Mouse (Mus musculus): ENCODE data around the gene Rab37. TPM values are rescaled to one million over a fixed set of nuclear protein-coding genes. Genes with fewer than 3 reads are reported as not detected.

Gene Rab37
- polyA plus RNA-seq (2012; fragmentation: generic; extraction: Trizol), result 0.02 TPM

DNA sequence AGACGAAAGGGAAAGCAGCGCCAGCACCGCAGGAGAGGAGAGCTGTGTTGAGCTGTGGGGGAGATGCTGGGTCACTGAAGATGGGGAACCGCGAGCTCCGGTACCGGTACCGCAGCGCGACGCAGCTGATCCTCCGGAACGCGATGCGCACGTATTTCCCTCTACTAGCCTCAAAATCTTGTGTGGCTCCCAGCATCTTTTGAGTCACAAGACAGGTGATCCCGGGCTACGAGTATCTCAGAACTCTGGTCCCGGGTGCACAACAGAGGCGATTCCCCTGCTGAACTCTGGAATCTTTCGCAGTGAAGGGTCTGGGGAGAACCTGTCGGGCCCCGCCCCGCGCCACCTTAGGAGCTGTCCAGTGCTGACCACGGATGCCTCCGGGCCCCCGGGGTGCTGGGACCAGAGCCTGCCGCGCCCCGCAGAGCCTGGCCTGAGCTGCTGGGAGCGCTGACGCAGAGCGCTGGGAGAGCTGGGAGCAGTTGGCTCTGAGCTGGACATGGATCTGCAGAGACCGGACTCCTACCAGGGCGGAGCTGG lies at the start of gene Rab37:
TSS of gene Rab37 (plus strand) at position 70 of the 540 bp plus-strand sequence.
- TF ChIP-seq MAX (IDR thresholded peaks at IDR 0.05; ENCODE audit: low read depth) (no peak), REST (IDR thresholded peaks at IDR 0.05; ENCODE audit: insufficient read depth, insufficient read length) (peak; percentile 53)
- no peak within 1 kb of the TSS for H3K4me2 ChIP-seq (ENCODE audit: low read depth)
- H3K36me3 ChIP-seq (ENCODE audit: control insufficient read depth, insufficient read depth), result no peaks in the 10 kb centered on the region
- H3K79me2 ChIP-seq (ENCODE audit: control insufficient read depth, insufficient read depth), result no peaks in the 10 kb centered on the region
- peaks cover 12% of the 10 kb centered on the region for H3K27me3 ChIP-seq (ENCODE audit: control insufficient read depth, insufficient read depth, insufficient read length)
- no peak within 1 kb of the TSS for H3ac ChIP-seq (ENCODE audit: control insufficient read depth, insufficient read length)
- H3K4me3 ChIP-seq, result no peak within 1 kb of the TSS

DNA sequence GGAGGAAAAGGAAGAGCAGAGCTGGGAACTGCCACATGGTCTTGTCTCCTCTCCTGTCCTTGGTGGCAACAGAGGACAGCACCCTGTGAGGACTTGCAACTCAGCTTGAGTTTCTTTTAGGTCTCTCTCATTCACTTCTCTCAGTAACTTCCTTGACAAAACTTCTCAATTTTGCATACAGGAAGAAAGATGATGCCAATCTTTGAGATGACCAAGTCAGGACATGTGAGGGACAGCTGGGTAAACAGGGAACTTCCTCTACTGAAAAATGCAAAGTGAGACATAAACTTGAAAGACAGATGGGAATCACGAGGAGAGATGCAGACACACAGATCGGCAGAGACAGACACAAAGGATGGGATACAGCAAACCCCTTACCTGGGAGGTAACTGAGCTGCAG lies 43.0 kb upstream of the Rab37 start, which contains the start of gene Cd300ld3:
TSS of gene Cd300ld3 (minus strand) at position 151 of the 400 bp plus-strand sequence.
- no peak for TF ChIP-seq TCF3 (IDR thresholded peaks at IDR 0.05; ENCODE audit: insufficient read length, low read depth)
- TF ChIP-seq E2F4 (IDR thresholded peaks at IDR 0.05; ENCODE audit: insufficient read depth), result no peak
- TF ChIP-seq REST (IDR thresholded peaks at IDR 0.05; ENCODE audit: insufficient read depth, insufficient read length), result no peak
- no peak for TF ChIP-seq SRF (IDR thresholded peaks at IDR 0.05; ENCODE audit: control insufficient read depth, insufficient read length, low read depth)
- no peak for TF ChIP-seq POLR2AphosphoS2 (IDR thresholded peaks at IDR 0.05; ENCODE audit: insufficient read length, low read depth)
- no peak for TF ChIP-seq MYOD1 (IDR thresholded peaks at IDR 0.05; ENCODE audit: control insufficient read depth in 1 of 3, insufficient read length in 2 of 3, low read depth in 2 of 3)
- TF ChIP-seq CEBPB (IDR thresholded peaks at IDR 0.05; ENCODE audit: insufficient read depth, poor library complexity, severe bottlenecking), result no peak
- TF ChIP-seq MAX (IDR thresholded peaks at IDR 0.05; ENCODE audit: low read depth), result no peak
- TF ChIP-seq TCF12 (IDR thresholded peaks at IDR 0.05; ENCODE audit: insufficient read depth, poor library complexity, severe bottlenecking), result no peak
- no peak for TF ChIP-seq USF1 (IDR thresholded peaks at IDR 0.05; ENCODE audit: low read depth)
- TF ChIP-seq POLR2A (IDR thresholded peaks at IDR 0.05; ENCODE audit: insufficient read length, low read depth), result no peak
- TF ChIP-seq MYOG (IDR thresholded peaks at IDR 0.05; ENCODE audit: control insufficient read depth in 1 of 3, insufficient read depth in 1 of 3, insufficient read length in 2 of 3, low read depth in 2 of 3), result no peak
- Histone ChIP-seq H3K4me2 (ENCODE audit: low read depth) (no peak within 1 kb of the TSS), H3K27me3 (ENCODE audit: control insufficient read depth, insufficient read depth, insufficient read length) (no peaks in the 10 kb centered on the region)

DNA sequence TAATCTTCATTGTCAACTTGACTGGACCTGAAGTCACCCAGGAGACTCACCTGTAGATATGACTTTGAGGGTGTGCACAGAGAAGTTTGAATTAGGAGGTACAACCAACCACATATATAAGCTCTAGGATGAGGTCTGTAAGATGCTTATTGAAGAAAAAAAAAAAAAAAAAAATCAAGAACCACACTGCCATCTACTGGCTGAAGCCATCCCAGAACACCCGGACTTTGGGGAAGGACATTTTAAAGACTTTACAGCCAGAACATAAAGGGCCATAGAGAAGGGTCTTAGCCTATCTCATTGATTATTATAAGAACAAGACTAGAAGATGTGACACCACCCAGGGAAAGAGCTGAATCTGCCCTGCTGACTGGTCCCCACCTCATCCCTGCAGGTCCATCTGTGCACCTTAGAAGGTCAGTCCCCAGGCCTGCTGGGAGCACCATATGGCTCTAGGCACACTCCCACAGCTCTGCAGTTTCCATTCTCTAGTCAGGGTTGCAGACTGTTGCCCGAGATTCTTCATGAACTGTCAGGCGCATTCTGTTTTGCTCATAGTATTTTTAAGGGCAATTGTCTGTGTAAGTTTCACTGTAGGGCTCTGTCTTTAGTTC lies 41.8 kb upstream of the Rab37 start:
- no peaks in the 10 kb centered on the region for H3K36me3 ChIP-seq (ENCODE audit: control insufficient read depth, insufficient read depth)
- no peaks in the 10 kb centered on the region for H3K27me3 ChIP-seq (ENCODE audit: control insufficient read depth, insufficient read depth, insufficient read length)
- H3ac ChIP-seq (ENCODE audit: control insufficient read depth, insufficient read length), result no peak overlapping the region
- H3K79me2 ChIP-seq (ENCODE audit: control insufficient read depth, insufficient read depth), result no peaks in the 10 kb centered on the region
- H3K4me2 ChIP-seq (ENCODE audit: low read depth), result no peak overlapping the region
- TF ChIP-seq SRF (IDR thresholded peaks at IDR 0.05; ENCODE audit: control insufficient read depth, insufficient read length, low read depth) (no peak), USF1 (IDR thresholded peaks at IDR 0.05; ENCODE audit: low read depth) (no peak), MAX (IDR thresholded peaks at IDR 0.05; ENCODE audit: low read depth) (no peak)
- H3K4me3 ChIP-seq, result no peak overlapping the region

More for the DNA sequence above, 43.0 kb upstream of the Rab37 start, which contains the start of gene Cd300ld3:
- no peak within 1 kb of the TSS for H3K4me3 ChIP-seq
- no peak within 1 kb of the TSS for H3ac ChIP-seq (ENCODE audit: control insufficient read depth, insufficient read length)
- H3K36me3 ChIP-seq (ENCODE audit: control insufficient read depth, insufficient read depth), result no peaks in the 10 kb centered on the region
- no peaks in the 10 kb centered on the region for H3K79me2 ChIP-seq (ENCODE audit: control insufficient read depth, insufficient read depth)

DNA sequence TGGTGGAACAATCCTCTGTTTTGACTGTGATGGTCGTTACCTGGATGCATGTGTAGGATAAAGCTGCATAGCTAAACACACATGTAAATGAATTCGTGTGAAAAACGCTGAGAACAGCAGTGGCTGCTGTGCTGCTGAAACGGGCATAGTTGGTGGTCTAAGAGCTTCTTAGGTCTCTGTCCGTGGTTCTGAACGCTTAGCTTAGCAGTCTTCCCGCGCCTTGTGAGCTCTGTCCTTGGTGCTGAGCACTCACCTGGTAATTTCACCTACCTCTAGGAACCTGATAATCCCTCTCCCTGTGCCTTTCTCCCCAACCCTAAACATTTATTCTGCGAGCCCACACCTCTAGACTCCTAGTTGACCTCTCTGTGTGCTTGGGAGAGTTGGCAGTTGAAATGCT lies 39.0 kb upstream of the Rab37 start:
- no peak overlapping the region for H3K4me2 ChIP-seq (ENCODE audit: low read depth)
- no peaks in the 10 kb centered on the region for H3K79me2 ChIP-seq (ENCODE audit: control insufficient read depth, insufficient read depth)
- H3K27me3 ChIP-seq (ENCODE audit: control insufficient read depth, insufficient read depth, insufficient read length), result no peaks in the 10 kb centered on the region
- no peak overlapping the region for H3K4me3 ChIP-seq
- no peaks in the 10 kb centered on the region for H3K36me3 ChIP-seq (ENCODE audit: control insufficient read depth, insufficient read depth)
- no peak overlapping the region for H3ac ChIP-seq (ENCODE audit: control insufficient read depth, insufficient read length)
- TF ChIP-seq REST (IDR thresholded peaks at IDR 0.05; ENCODE audit: insufficient read depth, insufficient read length) (peak; percentile 66), USF1 (IDR thresholded peaks at IDR 0.05; ENCODE audit: low read depth) (no peak), TCF3 (IDR thresholded peaks at IDR 0.05; ENCODE audit: insufficient read length, low read depth) (no peak)

DNA sequence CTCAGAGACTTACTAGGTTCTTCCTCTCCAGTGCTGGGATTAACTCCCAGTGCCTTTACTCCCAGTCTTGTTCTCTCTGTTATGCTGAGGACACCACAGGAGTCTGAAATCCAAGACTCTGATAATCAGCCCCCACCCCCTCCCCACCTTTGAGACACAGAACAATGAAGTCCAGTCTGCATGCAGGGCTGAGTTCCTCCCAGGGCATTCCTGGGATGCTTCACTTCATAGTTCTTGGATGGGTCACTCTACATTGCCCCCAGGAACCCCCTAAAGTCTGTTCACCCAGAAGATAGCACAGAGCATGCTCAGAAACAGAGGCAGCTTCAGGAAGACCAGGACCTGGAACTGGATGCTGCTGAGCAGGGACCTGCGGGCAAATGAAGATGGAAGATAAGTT lies 38.2 kb upstream of the Rab37 start:
- Histone ChIP-seq H3ac (ENCODE audit: control insufficient read depth, insufficient read length) (no peak overlapping the region), H3K36me3 (ENCODE audit: control insufficient read depth, insufficient read depth) (no peaks in the 10 kb centered on the region), H3K79me2 (ENCODE audit: control insufficient read depth, insufficient read depth) (no peaks in the 10 kb centered on the region), H3K4me3 (no peak overlapping the region), H3K27me3 (ENCODE audit: control insufficient read depth, insufficient read depth, insufficient read length) (no peaks in the 10 kb centered on the region), H3K4me2 (ENCODE audit: low read depth) (no peak overlapping the region)
- TF ChIP-seq TCF3 (IDR thresholded peaks at IDR 0.05; ENCODE audit: insufficient read length, low read depth) (no peak), MYOD1 (IDR thresholded peaks at IDR 0.05; ENCODE audit: control insufficient read depth in 1 of 3, insufficient read length in 2 of 3, low read depth in 2 of 3) (no peak), POLR2A (IDR thresholded peaks at IDR 0.05; ENCODE audit: insufficient read length, low read depth) (no peak), USF1 (IDR thresholded peaks at IDR 0.05; ENCODE audit: low read depth) (no peak), REST (IDR thresholded peaks at IDR 0.05; ENCODE audit: insufficient read depth, insufficient read length) (no peak), TCF12 (IDR thresholded peaks at IDR 0.05; ENCODE audit: insufficient read depth, poor library complexity, severe bottlenecking) (no peak), SRF (IDR thresholded peaks at IDR 0.05; ENCODE audit: control insufficient read depth, insufficient read length, low read depth) (no peak), E2F4 (IDR thresholded peaks at IDR 0.05; ENCODE audit: insufficient read depth) (no peak), MAX (IDR thresholded peaks at IDR 0.05; ENCODE audit: low read depth) (no peak), MYOG (IDR thresholded peaks at IDR 0.05; ENCODE audit: control insufficient read depth in 1 of 3, insufficient read depth in 1 of 3, insufficient read length in 2 of 3, low read depth in 2 of 3) (no peak), CEBPB (IDR thresholded peaks at IDR 0.05; ENCODE audit: insufficient read depth, poor library complexity, severe bottlenecking) (no peak), POLR2AphosphoS2 (IDR thresholded peaks at IDR 0.05; ENCODE audit: insufficient read length, low read depth) (no peak)

Measured in myocyte (in vitro differentiated cells).